Mouse (Mus musculus) C2C12 (cell line): ENCODE measurements at regions not wholly inside any gene's neighbourhood (a gene's known extent, or its start where the extent isn't known, plus 50 kb on each side); places are given as distances from the start of the nearest gene placed in this dataset.

Experiments
- CTCF ChIP-seq: IDR thresholded peaks from one replicate; pipeline ENCODE4 v1.5.1; 2011; ENCODE audit not compliant: control insufficient read depth, insufficient read depth, insufficient read length
- FOSL1 ChIP-seq: IDR thresholded peaks from one replicate; pipeline ENCODE4 v1.8.0; 2011; ENCODE audit warnings: mild to moderate bottlenecking, low read length; ENCODE audit not compliant: poor library complexity, insufficient read depth, severe bottlenecking
- MAX ChIP-seq: IDR thresholded peaks from one replicate; pipeline ENCODE4 v1.6.1; 2011; ENCODE audit warnings: mild to moderate bottlenecking, control low read depth
- MYOD1 ChIP-seq: IDR thresholded peaks from one replicate; pipeline ENCODE4 v1.6.1; 2011; ENCODE audit warnings: low read depth; ENCODE audit not compliant: control insufficient read depth, insufficient read length
- MYOG ChIP-seq: IDR thresholded peaks from one replicate; pipeline ENCODE4 v1.6.1; 2011; ENCODE audit not compliant: control insufficient read depth, insufficient read length; ENCODE audit errors: extremely low read depth
- USF1 ChIP-seq: IDR thresholded peaks from one replicate; pipeline ENCODE4 v1.6.1; 2011; ENCODE audit warnings: low read depth, mild to moderate bottlenecking, control low read depth, moderate library complexity

DNA sequence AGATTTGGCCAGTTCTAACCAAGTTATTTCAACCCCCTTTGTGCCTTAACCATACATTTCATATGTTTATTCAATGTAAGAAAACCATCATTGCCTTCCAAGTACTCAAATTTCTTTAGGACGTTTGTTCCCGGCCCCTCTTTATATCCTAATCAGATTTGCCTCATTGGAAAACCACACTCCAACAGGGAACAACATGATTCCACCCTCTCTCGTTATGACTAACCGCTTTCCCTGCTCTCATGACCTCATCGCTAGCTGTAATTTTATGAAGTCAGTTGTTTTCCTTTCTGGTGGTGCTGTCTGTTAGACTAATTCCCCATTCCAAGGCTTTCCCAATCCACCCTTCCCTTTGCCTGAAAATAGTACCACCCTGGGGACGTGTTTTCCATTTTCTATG, 165.0 kb downstream of the Plod2 start:
- TF ChIP-seq MAX (no peak), MYOD1 (no peak), CTCF (no peak), FOSL1 (no peak), USF1 (no peak), MYOG (no peak)
